Mouse (Mus musculus) heart, adult 8-10 months (tissue): ENCODE results near the gene Gm21170. TPM values are rescaled to one million over a fixed set of nuclear protein-coding genes. Genes with fewer than 3 reads are reported as not detected.
"Not testable (repeated sequence)": the region's sequence is repeated elsewhere in the genome, so short reads cannot be mapped to it uniquely, and the experiment has no call there.

ENCODE experiments used
- DNase-seq: peaks from one replicate; pipeline ENCODE4 v3.0.0; 2022; ENCODE audit warnings: low spot score
- total RNA-seq, 4 experiments: library from RNA; stranded (reverse); gene quantifications; 2 replicates each; pipeline ENCODE4 v1.2.4; 2022

The Gm21170 gene
- not detected for total RNA-seq

DNA sequence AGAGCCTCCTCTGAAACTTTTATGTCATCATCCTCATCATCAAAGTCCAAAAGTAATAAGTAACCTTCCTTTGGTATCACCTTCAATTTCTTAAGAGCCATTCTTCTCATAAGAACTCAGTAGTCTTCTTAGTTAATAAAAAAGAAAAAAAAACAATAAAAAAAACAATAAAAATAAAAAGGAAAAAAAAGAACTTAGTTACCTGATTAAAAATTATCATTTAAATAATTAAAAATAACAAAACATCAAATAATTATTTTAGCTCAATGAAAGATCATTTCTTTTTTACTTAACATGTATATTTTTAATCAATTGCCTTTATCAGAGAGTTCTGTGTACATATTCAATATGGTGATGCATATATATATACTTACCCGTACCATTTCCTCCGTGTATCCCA is at the start of gene Gm21170:
TSS of gene Gm21170 (minus strand) at position 101 of the 400 bp plus-strand sequence.
- not testable (repeated sequence) for DNase-seq

Other genes with a start within 250 kb of the Gm21170 start
- not detected for gene Gm21256, start 240.1 kb downstream of the Gm21170 start, total RNA-seq